Mouse (Mus musculus): ENCODE results near the gene Vcl.

Vcl gene

GRCm38 (mm10) chr14:21053586-21053985 is 124.4 kb downstream of the Vcl start:
- no peak for ATAC-seq (ENCODE audit: insufficient number of reproducible peaks, low FRiP score, low TSS enrichment)

GRCm38 (mm10) chr14:21058972-21059371 is 129.8 kb downstream of the Vcl start:
- ATAC-seq (ENCODE audit: insufficient number of reproducible peaks, low FRiP score, low TSS enrichment): no peak

GRCm38 (mm10) chr14:21062766-21063513 is 133.7 kb downstream of the Vcl start:
- ATAC-seq (ENCODE audit: insufficient number of reproducible peaks, low FRiP score, low TSS enrichment): no peak

GRCm38 (mm10) chr14:21064321-21064720 is 135.1 kb downstream of the Vcl start:
- ATAC-seq (ENCODE audit: insufficient number of reproducible peaks, low FRiP score, low TSS enrichment): no peak

GRCm38 (mm10) chr14:21065490-21066162 is 136.4 kb downstream of the Vcl start:
- ATAC-seq (ENCODE audit: insufficient number of reproducible peaks, low FRiP score, low TSS enrichment): no peak

- ATAC-seq (ENCODE audit: insufficient number of reproducible peaks, low FRiP score, low TSS enrichment): no peak
Measured at GRCm38 (mm10) chr14:21069594-21069993, 140.4 kb downstream of the Vcl start.

- no peak for ATAC-seq (ENCODE audit: insufficient number of reproducible peaks, low FRiP score, low TSS enrichment)
Measured at GRCm38 (mm10) chr14:21073981-21074380, 144.8 kb downstream of the Vcl start.

GRCm38 (mm10) chr14:21074398-21075320 is 145.5 kb downstream of the Vcl start:
- no peak for ATAC-seq (ENCODE audit: insufficient number of reproducible peaks, low FRiP score, low TSS enrichment)

GRCm38 (mm10) chr14:21075751-21076500 is 146.7 kb downstream of the Vcl start:
- ATAC-seq (ENCODE audit: insufficient number of reproducible peaks, low FRiP score, low TSS enrichment): peak; percentile 97

GRCm38 (mm10) chr14:21076501-21077194 is 147.4 kb downstream of the Vcl start:
- peak; percentile 21; the same call in 1 of the 2 replicates for ATAC-seq (ENCODE audit: insufficient number of reproducible peaks, low FRiP score, low TSS enrichment)

- ATAC-seq (ENCODE audit: insufficient number of reproducible peaks, low FRiP score, low TSS enrichment): no peak
Measured at GRCm38 (mm10) chr14:21077939-21078338, 148.7 kb downstream of the Vcl start.

GRCm38 (mm10) chr14:21078511-21078910 is 149.3 kb downstream of the Vcl start:
- ATAC-seq (ENCODE audit: insufficient number of reproducible peaks, low FRiP score, low TSS enrichment): no peak

GRCm38 (mm10) chr14:21082823-21083222 is 153.6 kb downstream of the Vcl start:
- ATAC-seq (ENCODE audit: insufficient number of reproducible peaks, low FRiP score, low TSS enrichment): no peak

Measured in cerebellum, adult (tissue).